Mouse (Mus musculus) Muller cell, postnatal 12 days (primary cell): Measurements from ENCODE around the gene Arfrp1.
A peak's percentile ranks its signal among the peaks of the same experiment; 100 is the strongest.

Experiments
- DNase-seq: peaks from one replicate; pipeline ENCODE4 v3.0.0-alpha.2; 2015; ENCODE audit errors: inconsistent ontology term

The Arfrp1 gene

GRCm38 (mm10) chr2:181377230-181377629 lies 12.0 kb upstream of the Arfrp1 start:
- DNase-seq: no peak

GRCm38 (mm10) chr2:181375787-181376186 lies 10.6 kb upstream of the Arfrp1 start:
- DNase-seq: no peak

GRCm38 (mm10) chr2:181370001-181370400 lies 4.8 kb upstream of the Arfrp1 start:
- DNase-seq: no peak

- DNase-seq: no peak
Observed at GRCm38 (mm10) chr2:181365655-181366075, 461 bp upstream of the Arfrp1 start.

GRCm38 (mm10) chr2:181364487-181364859 lies 731 bp downstream of the Arfrp1 start:
- no peak for DNase-seq

- DNase-seq: no peak
Observed at GRCm38 (mm10) chr2:181363946-181364345, 1.3 kb downstream of the Arfrp1 start.

- DNase-seq: no peak
Observed at GRCm38 (mm10) chr2:181356780-181357179, 8.4 kb downstream of the Arfrp1 start.

GRCm38 (mm10) chr2:181342766-181343165 lies 22.4 kb downstream of the Arfrp1 start:
- DNase-seq: no peak

GRCm38 (mm10) chr2:181340426-181340825 lies 24.8 kb downstream of the Arfrp1 start:
- DNase-seq: no peak

- no peak for DNase-seq
Observed at GRCm38 (mm10) chr2:181334023-181334422, 31.2 kb downstream of the Arfrp1 start.

- no peak for DNase-seq
Observed at GRCm38 (mm10) chr2:181332542-181332941, 32.7 kb downstream of the Arfrp1 start.

GRCm38 (mm10) chr2:181326098-181326497 lies 39.1 kb downstream of the Arfrp1 start:
- no peak for DNase-seq

- DNase-seq: no peak
Observed at GRCm38 (mm10) chr2:181322136-181322535, 43.1 kb downstream of the Arfrp1 start.

- no peak for DNase-seq
Observed at GRCm38 (mm10) chr2:181320103-181320499, 45.1 kb downstream of the Arfrp1 start.

GRCm38 (mm10) chr2:181319248-181320102 lies 45.7 kb downstream of the Arfrp1 start, which contains the start of gene Rtel1:
Rtel1 (plus strand) TSS chr2:181319739.
- DNase-seq: peak; percentile 84

GRCm38 (mm10) chr2:181314080-181314810 lies 51.0 kb downstream of the Arfrp1 start, which contains the start of gene Stmn3:
Stmn3 (minus strand) TSS chr2:181314500.
- DNase-seq: peak; percentile 76

- no peak for DNase-seq
Observed at GRCm38 (mm10) chr2:181313344-181314079, 51.7 kb downstream of the Arfrp1 start.

- DNase-seq: no peak
Observed at GRCm38 (mm10) chr2:181313006-181313343, 52.2 kb downstream of the Arfrp1 start.

- DNase-seq: no peak
Observed at GRCm38 (mm10) chr2:181312435-181312834, 52.8 kb downstream of the Arfrp1 start.
